Mouse (Mus musculus) right cerebral cortex, postnatal 10 days (tissue): ENCODE measurements around the gene Sbpl.

Source experiments
- DNase-seq, 2 experiments: peaks; one replicate each; pipeline ENCODE4 v3.0.0; 2021; ENCODE audit warnings: low spot score in 2 of 2

Sbpl gene

DNA sequence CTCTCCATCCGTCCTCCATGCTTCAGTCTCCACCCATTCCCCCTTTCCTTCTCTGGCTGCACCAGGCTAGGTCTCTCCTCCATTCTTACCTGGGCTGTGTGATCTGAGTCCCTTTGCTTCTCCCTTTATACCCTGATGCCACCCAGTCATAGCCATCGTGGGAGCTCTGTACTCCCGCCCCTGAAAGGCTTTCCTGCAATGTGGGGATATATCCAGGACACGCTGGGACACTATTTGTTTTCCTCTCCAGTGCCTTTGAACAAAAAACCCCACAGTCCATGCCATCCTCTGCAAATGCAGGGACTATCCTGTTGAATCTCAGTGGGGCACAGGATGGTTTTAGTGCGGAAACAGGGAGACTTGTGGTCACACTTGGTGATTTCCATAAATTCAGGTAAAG is at the start of gene Sbpl:
Sbpl (minus strand) TSS at position 101 of the 400 bp plus-strand sequence.
- DNase-seq: no peak

DNA sequence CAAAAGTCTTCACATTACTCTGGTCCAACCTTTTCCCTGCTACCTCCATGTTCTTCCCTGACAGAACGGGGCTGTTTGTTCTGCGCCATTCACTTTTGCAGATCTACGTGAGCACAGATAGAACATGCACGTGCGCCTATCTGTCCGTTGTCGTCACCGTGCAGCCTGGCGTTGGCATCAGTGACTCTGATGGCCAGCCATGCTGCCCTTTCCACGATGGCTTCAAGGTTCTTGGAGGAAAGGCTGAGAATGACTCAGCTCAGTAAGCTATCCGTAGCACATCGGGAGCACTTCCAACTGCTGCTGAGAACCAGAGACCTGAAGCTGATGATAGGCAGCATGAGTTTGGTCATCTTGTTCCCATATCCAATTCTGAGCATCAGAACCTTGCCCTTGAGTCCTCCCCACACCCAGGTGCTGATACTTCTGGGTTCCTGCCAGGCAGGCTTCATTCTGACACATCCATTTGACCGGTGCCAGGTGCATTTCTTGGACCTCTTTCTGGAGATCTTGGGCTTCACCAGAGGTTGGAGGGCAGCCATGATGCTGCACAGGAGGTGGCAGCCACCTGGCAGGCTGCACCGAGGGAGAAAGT is 49.1 kb upstream of the Sbpl start:
- no peak for DNase-seq

DNA sequence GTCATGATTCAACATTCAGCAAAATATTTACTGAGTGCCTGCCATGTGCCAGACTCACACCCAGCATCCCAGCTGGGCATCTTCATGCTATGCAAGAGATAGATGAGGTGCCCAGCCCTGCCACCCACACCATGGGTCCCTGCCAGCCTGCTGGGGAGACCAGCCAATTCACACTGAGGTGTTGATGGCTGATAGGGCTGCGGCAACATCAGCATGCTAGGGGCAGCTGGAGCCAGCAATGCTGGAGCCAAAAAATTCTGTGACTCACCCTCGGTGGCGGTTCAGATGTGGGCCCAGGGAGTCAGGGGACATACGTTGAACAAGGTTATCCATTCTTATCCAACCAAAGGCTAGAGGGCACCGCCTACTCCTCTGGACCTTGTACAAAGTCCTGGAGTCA is 45.3 kb upstream of the Sbpl start:
- DNase-seq: peak; percentile 76 to 83

DNA sequence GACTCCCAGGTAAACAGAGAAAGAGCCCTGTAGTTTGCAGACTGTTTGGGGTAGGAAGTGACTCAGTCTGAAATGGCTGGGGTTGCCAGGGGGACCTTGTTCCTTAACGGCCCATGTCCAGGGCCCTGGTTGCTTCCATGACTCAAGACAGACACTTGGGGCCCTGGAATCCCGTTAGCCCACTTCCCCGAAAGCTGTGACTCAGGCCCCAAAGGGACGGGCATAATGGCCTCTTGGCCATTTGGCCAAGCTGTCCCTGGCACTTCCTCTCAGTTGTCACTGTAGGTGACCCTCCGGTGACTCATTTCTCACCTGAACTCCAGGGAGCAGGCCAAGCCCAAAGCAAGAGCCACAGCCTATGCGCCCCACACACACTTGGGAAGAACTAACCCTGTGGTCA is 43.3 kb upstream of the Sbpl start:
- no peak for DNase-seq

DNA sequence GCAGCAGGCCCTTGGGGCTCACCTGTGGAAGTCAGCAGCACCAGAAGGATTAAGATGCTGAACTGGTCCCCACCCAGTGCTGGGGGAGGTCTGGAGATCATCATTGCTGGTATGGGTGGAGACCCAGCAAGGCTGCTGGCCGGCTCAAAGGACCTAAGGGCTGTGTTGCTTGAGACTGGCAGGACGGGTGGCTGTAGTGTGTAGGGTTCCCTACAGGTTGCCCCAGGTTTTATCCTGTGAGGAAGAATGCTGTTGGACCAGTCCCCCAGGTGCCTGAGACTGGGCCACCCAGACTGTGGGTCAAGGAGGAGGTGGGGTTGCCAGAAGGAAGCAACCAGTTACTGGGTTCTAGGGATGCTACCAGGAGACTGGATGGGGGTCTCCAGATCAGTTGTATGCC is 42.8 kb upstream of the Sbpl start, which contains the start of gene Prss22:
Prss22 (minus strand) TSS at position 200 of the 400 bp plus-strand sequence.
- no peak for DNase-seq

DNA sequence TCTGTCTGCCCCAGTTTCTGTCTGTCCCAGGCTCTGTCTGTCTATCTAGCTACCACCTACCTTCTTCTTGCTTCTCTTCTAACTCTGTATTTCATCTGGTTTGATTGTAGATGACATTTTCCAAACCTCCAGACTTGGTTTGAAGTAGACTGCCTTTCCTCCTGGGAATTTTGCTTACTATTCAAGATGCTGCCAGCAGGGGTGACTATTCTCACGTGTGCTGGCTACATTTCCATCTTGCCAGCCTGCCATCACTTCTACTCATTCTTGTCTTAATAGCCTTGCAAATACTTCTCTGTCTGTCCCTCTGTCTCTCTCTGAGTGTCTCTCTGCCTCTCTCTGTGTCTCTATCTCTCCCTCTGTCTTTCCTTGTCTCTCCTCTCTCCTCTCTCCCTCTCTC is 40.3 kb upstream of the Sbpl start:
- DNase-seq: no peak

DNA sequence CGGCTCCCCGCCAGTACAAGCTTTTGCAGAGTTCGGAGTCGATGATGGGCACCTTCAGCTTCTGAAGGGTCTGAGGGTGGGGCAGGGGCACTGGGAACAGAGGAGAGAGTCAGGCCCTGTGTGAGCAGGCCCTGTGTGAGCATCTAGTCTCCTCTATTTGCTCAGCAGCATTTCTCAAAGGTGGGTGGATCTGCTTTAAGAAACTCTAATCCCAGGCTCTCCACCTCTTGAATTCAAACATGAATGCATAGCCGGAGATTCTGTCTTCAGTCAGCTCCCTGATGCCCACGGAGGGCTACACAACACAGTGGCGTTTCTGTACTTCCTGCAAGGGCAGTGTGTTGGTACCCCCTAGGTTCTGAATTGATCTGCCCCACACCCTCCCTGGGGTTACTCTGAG is 39.6 kb upstream of the Sbpl start:
- no peak for DNase-seq

DNA sequence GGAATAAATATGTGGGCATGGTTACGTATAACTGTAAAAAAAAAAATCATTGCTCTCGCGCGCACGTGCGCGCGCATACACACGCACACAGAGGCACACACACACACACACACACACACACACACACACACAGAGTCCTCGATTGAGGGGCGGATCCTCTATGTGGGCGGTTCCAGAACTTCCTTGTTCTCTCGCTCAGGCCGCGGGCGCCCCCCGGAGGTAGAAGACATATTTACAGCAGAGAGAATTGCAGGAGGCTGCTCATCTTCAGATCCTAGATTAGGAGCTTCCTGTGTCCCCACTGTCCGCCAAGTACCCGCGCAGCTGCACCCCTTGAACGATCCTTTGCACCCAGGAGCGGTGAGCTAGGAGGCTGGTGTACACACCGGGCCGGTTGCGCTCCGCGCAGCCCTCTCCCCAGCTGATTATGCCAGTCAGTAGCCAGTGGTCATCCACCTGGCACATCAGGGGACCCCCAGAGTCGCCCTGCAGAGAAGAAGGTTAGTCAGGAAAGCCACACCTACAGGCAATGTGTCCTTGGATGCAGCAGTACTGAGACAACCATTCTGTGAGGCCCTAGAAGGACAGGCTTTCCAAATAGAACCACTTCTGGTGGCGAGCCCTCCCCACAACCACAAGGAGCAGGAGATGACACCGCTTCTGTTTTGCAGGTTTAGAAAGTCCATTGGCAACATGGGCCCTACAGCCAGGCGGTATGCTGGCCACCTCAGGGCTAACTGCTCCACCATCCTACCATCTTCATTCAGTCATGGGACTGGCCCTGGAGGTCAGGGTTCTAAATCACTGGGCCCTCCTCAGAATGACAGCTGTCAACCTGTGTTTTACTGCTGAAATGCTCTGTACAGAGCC is 38.7 kb upstream of the Sbpl start:
- DNase-seq: peak; percentile 95 to 96

DNA sequence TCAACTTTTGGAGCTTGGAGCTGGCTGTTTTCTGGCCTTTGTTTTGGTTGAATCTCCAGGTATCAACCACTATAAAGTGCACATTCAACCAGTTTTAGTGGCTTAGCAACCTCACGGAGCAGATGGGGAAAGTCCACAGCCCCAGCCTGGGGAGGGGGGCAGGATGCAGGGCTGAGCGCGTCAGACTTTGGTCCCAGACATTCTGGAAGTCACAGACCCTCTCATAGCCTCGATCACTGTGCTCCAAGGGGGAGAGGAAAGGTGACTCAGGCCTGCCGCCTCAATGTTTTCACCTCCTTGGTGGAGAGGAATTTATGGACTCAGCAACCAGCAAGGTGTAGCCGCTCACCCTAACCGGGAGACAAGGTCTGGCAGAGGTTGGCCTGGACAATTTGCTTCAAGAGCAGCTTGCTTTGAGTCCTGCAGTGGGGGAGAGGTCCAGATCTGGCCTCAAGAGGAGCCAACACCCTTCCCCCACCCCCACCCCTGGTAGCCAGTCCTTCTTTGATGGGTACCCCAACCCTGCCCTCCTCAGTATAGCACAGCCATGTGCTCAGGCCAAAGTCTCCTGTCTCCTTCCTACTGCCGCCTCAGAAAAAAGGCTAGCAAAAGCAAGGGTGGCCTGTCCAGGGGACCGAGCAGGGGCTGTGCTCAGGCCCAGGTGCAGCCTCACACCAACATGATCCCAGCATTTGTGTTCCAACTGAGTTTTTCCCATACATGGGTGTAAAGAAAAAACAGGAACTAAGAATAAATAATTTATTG is 37.9 kb upstream of the Sbpl start:
- DNase-seq: no peak

DNA sequence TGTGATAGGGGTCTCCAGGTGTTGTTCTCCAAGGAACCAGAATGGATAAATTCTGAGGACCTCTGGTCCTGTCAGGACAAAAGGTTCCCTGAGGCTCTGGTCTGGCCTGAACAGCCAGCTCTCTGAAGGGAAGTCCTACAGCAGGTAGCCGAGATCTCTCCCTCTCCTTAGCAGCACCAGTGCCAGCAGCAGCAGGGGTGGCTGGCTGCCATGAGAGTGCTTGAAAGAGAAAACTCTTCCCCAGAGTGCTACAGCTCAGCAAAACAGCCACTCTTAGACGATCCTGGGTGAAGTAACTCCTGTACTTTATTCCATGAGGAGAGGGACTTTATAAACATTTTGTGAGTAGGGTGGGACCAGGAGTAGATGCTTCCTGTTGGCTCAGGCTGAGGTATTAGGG is 34.7 kb upstream of the Sbpl start:
- DNase-seq: peak; percentile 46 to 52

DNA sequence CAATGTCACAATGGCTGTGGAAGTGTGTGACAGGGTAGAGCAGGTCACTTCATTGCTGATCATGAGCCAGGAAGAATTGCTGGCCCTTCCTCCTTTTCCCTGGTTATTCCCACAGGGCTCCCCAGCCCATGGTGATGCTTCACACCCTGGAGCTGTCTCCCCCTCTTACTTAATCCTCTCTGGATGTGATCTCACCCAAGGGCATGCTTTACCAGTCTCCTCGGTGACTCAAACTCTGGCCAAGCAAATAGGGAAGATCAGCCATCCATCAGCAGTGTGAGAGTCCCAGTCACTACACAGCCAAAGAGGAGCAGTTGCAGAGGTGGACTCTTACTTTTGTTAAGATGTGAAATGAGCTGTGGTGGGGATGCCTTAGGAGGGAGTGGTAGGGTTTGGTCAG is 29.9 kb upstream of the Sbpl start:
- DNase-seq: no peak

DNA sequence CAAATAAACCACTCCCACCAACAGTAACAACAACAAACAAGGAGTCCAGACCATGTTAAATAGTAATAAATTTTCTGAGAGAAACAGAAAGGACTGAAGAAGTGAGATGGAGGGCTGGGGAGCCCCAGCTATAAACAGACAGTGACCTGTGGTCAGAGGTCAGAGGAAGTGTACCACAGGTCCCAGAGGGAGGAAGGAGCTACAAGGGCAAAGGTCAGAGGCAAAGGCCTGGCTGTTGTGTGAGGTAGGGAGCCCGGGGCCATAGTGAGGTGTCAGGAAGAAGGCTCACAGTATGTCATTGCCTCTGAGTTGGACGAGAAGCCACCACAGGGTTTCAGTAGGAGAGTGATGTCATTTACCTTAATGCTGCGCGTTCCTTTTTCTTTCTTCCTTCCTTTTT is 27.8 kb upstream of the Sbpl start:
- no peak for DNase-seq

DNA sequence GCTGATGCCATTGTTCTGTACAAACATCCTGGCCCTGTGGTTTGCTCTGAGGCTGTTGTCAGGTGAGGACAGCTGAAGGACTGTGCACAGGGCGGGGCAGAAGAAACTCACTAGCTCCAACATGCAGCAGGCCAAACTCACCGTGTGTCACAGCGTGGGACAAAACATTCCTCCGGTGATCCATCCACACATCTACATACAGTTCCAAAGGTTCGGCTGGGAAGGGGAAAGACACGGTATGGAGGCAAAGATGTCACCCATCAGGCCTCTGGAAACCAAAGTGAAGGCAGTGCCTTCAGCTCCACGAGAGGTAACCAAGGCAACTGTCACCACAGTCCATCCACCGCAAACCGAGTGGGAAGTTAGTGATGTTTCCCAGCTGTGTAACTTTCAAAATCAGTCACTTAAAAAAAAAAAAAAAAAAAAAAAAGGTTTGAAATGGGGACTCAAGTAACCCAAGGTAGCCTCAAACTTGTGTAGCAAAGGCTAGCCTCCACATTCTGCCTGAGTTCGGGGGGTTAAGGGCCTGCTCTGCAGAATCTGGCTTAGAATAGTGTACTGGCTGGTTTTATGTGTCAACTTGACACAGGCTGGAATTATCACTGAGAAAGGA is 25.3 kb upstream of the Sbpl start, which contains the start of gene Prss30:
Prss30 (minus strand) TSS at position 270 of the 613 bp plus-strand sequence.
- no peak for DNase-seq

DNA sequence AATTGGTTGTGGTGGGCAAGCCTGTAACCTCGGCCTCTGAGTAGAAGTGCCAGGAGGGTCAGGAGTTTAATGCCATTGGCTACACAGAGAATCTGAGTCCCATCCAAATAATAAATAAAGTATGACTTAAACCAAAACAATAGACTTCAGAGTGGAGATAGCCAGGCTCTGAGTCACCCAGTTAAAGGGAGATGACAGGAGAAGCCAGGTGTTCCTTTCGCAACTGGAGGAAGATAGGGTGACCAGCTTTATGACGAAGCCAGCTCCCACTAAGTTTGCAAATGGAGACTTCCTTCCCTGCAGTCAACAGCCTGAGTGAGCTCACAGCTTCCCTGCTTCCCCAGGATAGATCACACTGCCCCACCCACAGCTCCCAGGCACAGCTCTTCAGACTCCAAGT is 24.4 kb upstream of the Sbpl start:
- DNase-seq: no peak

DNA sequence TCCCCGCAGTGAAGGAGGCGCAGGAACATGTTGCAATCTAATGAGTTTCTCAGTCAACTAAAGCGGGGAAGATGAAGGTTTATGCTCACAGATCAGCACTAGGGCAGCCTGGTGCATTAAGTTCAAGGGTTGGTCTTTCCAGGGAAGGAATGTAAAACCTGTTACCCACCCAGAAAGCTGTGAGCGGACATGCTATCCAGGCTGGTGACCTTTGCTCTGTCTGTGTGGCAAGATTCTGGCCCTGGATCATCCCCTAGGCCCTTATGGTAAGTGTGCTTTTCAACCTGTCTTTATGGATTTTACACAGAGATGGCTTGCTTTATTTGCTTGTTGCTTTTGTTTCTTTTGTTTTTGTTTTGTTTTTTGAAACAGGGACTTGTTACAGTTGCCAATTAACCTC is 21.6 kb upstream of the Sbpl start:
- DNase-seq: no peak

DNA sequence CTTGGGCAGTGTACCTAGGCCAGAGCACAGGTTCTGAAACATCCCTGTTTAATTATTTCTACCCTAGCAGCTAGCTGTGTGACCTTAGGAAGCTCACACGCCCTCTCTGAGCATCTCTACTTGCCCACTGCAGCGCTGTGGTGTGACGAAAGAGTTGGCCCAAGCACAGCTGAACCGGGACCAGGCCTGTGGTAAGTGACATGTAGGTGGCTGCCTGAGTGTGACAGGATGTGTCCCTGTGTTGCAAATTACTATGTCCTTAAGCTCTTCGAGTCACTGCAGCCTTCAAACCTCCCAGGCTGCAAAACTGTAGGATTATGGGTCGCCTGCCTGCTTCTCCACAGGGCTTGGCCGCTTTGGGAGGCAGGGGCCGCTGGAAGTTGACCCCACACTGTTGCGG is 16.2 kb upstream of the Sbpl start:
- DNase-seq: no peak

DNA sequence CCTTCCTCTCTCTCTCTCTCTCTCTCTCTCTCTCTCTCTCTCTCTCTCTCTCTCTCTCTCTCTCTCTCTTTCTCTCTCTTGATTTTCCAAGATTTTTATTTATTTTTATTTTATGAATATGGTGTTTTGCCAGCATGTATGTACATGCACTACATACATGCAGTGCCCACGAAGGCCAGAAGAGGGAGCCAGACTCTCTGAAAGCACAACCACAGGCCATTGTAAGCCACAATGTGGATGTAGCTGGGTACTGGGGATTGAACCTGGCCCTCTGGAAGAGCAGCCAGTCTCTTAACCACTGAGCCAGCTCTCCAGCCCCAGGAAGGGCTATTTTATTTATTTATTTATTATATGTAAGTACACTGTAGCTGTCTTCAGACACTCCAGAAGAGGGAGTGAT is 14.2 kb upstream of the Sbpl start:
- peak; percentile 73 to 83 for DNase-seq

DNA sequence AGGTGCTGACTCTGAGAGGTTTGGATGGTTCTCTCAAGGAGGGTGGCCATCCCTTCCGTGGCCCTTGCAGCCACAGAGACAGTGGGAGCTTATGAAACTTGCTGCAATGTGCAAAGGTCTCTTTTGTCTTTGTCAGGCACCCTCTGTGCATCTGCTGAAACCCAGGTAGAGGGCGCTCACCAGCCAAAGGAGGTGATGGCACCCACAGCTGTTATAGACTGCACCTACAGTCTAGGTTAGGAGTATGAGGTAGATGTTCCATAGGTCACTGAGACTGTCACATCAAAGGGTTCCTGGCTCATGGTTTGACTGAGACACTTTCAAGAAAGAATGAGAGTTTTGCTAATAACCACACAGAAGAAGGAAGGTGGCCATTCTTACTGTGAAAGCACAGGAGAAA is 13.7 kb upstream of the Sbpl start:
- no peak for DNase-seq

DNA sequence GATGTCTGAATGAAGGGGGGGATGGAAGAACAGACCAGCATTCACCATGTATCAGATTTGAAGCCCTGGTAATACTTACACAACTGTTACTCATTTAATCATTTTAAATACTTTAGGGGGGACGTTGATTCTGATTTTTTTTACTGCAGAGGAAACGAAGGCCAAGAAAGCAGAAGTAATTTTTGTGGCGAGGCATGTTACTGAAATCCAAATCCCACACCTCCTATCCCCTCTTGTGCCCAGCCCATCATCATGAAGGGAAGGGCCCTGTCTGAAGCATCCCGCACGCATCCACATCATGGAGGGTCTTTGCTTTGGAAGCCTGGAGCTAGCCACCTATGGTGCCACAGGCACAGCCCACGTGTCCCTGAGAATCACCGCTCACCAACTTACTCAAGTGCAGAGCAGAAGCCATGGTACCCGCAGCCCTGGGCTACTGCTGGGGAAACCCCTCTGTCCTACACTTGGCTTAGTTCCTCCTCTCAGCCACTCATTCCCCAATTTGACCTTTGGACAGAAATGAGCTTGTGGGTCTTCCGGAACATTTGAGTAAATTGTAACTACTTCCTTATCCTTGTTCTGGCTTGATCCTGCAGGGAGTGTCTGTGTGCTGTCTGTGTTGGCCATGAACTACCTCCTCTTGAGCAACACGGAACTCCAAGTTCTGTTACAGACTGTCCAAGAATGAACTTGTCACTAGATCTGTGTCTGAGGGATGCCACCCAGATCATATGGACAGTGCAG is 11.8 kb upstream of the Sbpl start:
- no peak for DNase-seq

DNA sequence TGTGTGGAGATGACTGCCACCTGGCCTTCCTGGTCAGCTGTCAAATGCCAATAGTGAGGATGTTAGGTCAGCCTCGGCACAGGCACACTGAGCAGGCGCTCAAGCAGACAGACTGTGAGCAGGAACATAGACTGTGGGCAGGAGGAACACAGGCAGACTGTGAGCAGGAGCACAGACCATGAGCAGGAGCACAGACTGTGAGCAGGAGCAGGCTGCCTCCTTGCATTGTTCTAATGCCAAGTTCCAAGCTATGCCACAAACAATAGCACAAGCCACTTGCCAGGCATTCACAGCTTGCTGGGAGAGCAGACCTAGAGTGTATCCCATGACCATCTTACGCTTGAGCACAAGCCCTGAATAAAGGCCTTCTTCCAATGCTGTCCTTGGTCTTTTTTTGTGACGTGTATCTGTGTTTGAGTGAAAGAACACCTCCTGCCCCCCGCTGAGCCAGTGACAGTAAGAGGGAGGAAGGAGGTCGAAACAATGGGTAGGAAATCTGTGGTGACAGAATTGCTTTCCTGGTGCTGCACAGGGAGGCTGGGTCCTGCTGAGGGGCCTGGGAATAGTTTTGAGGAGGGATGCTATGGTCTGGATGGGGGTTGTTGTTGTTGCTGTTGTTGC is 10.8 kb upstream of the Sbpl start:
- DNase-seq: no peak

DNA sequence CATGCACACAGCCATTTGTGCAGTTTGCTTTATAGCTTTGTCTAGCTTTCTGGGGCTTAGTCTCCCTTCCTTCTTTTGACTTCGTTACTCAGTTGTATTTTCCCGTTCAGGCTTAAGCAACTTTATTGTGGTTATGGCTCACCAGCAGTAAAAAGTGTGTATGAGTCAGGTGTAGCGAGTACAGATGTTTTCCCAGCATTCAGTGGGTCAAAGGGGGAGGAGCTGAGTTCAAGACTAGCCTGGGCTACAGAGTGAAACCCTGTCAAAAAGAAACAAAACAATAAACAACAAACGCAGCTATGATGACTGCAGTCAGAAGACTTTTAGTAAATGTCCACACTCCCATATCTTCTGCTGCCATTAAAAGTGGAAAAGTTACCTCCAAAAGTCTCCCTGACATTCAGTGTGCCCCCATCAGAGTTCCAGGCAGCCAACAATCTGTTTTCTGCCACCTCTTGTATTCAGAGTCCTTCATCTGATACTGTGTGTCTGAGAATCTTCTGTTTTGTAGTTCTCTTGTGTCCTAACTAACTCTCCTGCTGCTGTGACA is 6.6 kb upstream of the Sbpl start:
- no peak for DNase-seq
